Mouse (Mus musculus) E14TG2a.4 (cell line): Measurements from ENCODE around the gene Upb1.

Experiments used
- CTCF ChIP-seq: conservative IDR thresholded peaks from 2 replicates; pipeline ENCODE4 v1.5.1; 2014; ENCODE audit warnings: low read length
- NANOG ChIP-seq: IDR thresholded peaks from 2 replicates; pipeline ENCODE4 v1.6.1; 2014; ENCODE audit warnings: borderline replicate concordance, low read length, mixed read lengths
- POU5F1 ChIP-seq: IDR thresholded peaks from 2 replicates; pipeline ENCODE4 v1.6.1; 2014; ENCODE audit warnings: low read length, borderline replicate concordance

- TF ChIP-seq POU5F1 = no peak
- TF ChIP-seq CTCF = no peak
- no peak for TF ChIP-seq NANOG
Measured at GRCm38 (mm10) chr10:75490731-75491130, 89.8 kb downstream of the Upb1 start.
